Mouse (Mus musculus): ENCODE measurements at regions not wholly inside any gene's neighbourhood (a gene's known extent, or its start where the extent isn't known, plus 50 kb on each side); places are given as distances from the start of the nearest gene placed in this dataset.
A peak's percentile ranks its signal among the peaks of the same experiment; 100 is the strongest.

DNA sequence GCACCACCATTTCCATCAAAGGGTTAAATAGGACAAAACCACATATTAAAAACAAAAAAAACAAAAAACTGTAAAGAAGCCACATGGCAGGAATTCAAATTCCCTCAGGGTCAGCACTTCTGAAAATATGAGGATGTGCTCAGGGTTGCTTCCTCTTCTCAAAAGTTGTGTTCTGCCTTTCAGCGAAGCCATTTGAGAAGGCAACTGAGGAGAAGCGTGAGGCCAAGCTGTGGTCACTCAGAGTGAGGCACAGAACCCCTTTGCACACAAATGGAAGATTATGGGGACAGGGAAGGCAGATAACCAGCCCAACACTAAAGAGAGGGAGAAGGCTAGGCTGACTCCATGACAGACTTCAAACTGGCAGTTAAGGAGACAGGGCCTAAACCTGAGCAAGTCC, 142.8 kb upstream of the Jade1 start:
- no peak for DNase-seq (ENCODE audit: low spot score)

GRCm38 (mm10) chr3:41408821-41409737, 146.5 kb upstream of the Jade1 start:
- peak; percentile 47 for DNase-seq (ENCODE audit: low spot score)

DNA sequence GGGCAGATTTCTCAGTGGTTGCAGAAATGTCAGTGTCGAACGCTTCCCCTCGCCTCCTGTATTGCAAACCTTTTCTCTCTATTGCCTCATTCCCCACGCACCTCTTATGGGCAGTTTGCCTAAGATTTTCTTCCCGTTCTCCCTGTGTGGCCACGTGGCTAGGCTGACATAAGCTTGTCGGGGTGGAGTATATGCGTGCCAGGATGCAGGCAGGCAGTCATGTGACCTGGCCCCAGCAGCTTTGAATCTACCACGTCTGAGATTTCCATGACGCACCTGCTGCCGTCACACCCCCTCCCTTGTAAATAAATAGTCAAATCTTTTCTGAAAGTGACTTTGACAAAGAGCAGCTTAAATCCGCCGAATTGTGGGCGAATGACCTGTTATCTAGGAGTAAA, 147.1 kb upstream of the Jade1 start:
- peak; percentile 68 for DNase-seq (ENCODE audit: low spot score)

GRCm38 (mm10) chr3:41407988-41408387, 147.5 kb upstream of the Jade1 start:
- no peak for DNase-seq (ENCODE audit: low spot score)

GRCm38 (mm10) chr3:41407520-41407919, 148.0 kb upstream of the Jade1 start:
- DNase-seq (ENCODE audit: low spot score), result no peak

DNA sequence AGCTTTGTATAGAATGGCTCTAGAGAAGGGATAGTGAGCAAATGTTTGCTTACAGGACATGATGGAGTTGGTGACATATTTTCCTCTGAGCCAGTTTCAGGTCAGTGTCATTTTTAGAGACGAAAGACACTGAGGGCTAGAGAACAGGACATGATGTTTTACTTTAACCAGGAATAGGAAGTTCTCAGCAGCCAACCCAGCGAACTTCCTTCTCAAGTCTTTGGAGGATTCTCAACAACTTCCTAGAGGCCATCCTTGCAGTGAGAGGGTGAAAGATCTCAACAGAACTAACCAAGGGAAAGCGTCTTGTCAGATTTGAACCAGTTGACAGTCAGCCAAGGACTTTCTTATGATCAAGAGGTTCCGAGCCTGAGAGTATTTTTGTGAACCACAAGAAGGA, 153.7 kb upstream of the Jade1 start:
- no peak for DNase-seq (ENCODE audit: low spot score)

DNA sequence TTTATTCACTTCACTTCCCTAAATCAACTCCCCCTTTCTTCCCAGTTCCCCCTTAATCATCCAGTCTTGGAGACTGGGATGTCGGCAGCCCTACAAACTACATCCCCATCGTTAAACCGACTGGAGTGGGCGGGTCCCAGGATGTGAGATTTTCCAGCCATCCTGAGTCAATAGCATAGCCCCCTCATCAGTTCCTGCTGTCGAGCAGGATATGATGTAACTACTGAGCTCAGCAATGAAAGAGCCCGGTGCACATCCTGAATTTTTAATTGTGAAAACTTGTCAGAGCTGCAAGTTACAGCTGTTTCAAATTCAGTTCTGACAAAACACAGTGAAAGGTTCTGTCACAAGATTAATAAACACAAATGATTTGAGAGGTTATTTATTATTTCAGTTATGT, 165.7 kb upstream of the Jade1 start:
- no peak for DNase-seq (ENCODE audit: low spot score)

DNA sequence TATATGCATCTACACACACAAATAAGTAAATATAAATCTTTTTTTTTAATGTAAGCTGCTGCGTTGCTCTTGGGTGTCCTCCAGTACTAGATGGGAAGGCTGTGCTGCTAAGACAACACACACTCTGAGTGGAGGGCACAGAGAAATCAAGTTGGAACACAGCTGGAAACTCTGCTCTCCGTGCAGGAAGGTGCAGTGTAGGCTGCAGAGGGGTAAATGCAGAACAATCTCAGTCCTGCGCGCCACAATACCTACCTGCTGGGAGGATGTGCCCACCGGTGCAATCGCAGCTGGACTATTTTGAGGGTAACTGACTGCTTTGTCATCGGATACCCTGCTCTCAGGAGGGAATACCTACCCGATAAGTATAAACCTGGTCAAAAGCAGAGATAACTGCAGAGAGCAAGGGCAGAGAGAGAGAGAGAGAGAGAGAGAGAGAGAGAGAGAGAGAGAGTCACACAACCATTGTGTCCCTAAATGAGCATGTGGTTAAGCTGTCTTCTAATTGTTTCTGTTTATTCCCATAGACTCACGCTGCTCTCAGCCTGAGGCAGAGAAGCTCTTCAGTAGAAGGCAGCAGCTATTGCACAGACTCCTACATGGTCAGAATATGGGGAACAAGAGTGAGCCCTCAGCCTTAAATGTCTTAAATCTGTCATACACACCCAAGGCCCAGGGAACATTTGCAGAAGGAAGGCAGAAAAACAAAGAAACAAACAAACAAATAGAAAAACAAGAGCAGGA, 167.9 kb upstream of the Jade1 start:
- no peak for DNase-seq (ENCODE audit: low spot score)

DNA sequence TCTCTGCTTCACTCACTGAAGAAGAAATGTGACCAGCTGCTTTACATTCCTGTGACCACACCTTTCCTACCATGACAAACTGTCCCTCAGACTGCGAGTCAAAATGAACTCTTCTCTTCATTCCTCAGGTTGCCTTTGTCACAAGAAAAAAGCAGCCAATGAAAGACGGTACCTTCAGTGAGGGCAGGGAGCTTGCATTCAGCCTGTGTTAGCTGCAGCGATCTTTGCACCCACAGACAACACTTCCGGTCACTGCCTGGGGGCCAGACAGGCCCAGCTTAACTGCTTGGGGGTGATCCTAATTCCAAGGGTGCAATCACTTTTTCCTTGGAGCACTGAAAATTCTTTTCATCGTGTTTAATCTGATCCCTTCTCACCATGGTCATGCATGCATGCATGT, 169.2 kb upstream of the Jade1 start:
- DNase-seq (ENCODE audit: low spot score), result no peak

GRCm38 (mm10) chr3:41384410-41384809, 171.1 kb upstream of the Jade1 start:
- DNase-seq (ENCODE audit: low spot score), result no peak

GRCm38 (mm10) chr3:41378576-41378975, 177.0 kb upstream of the Jade1 start:
- no peak for DNase-seq (ENCODE audit: low spot score)

GRCm38 (mm10) chr3:41377826-41378406, 177.6 kb upstream of the Jade1 start:
- no peak for DNase-seq (ENCODE audit: low spot score)

- DNase-seq (ENCODE audit: low spot score), result no peak
These were observed 178.5 kb upstream of the Jade1 start for GRCm38 (mm10) chr3:41376848-41377582.

DNA sequence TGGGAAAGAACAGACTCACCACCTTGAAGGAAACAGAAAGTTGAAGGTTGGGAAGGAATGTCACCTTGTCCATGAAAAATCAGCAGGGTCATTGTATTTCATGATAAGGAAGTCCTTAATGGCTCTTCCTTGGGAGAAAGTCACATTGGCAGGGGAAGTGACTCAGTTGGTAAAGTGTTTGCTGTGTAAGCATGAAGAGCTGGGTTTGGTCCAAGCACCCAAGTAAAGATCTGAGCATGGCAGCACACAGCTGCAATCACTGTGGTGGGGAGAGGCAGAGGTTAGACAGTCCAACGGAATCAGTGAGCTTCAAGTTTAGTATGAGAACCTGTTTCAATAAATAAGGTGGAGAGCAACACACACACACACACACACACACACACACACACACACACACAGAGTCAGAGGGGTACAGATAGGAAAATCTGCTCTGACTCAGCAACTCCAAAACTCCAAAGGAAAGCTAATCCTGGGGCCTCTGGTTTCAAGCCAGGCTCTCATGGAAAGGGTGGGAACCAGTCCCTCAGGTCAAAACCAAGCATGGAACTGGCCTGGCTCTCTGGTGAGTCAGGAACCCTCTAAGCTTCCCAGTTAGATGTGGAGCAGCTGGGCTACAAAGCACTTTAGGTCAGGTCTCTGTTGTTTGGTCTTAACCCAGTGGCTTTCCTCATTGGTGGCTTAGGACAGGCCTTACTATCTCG, 180.2 kb upstream of the Jade1 start:
- no peak for DNase-seq (ENCODE audit: low spot score)

DNA sequence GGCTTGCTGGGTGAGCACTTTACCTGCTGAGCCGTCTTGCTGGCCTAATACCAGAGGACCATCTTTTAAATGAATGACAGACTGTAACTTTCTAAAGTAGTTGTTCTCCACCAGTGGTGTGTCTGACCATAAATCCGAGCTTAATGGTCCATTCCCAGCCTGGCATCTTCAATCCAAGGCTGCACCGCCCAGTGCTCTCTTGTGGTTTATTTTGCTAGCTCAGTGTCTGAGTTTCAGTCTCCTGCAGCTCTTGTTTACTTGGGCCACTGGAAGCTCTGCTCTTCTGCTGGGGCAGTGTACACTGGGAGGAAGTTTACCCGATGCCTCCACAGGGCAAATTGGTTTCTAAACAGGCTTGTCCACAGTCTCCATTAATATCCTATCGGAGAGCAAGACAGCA, 182.3 kb upstream of the Jade1 start:
- DNase-seq (ENCODE audit: low spot score), result no peak

DNA sequence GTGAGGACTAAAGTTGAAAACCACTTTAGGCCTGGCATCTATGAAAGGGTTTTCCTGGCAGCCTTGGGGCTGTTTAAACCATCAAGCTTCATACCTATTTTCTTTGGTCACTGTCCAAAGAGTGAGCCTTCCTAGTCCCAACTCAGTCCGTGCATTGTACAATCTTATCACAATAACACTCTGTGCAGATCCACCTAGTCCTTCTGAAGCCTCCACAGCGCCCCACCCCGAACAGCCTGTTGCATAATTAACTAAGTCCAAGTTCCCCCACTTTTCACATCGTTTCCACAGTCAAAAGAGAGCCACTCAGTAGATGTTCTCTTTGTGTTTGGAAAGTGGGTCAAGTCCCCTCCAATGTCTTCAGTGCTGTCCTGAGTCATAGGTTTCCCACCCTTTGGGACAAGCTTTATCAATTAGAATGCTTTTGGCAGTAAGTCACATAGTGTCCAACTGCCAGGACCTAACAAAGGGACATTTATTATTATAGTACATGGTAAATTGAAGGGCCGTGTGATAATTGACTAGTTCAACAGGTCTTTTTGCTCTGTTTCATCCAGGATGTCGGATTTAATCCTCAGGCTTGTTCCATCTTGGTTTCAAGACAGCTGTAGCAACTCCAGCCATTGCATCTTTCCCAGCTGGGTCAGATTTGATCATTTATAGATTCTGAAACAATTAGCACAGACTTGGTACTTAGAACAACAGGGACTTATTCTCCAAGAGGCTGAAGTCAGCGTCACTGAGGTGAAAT, 187.0 kb upstream of the Jade1 start:
- DNase-seq (ENCODE audit: low spot score), result no peak

- DNase-seq (ENCODE audit: low spot score), result no peak
These were observed 188.8 kb upstream of the Jade1 start for GRCm38 (mm10) chr3:41366764-41367163.

GRCm38 (mm10) chr3:41366264-41366663, 189.3 kb upstream of the Jade1 start:
- DNase-seq (ENCODE audit: low spot score), result no peak

GRCm38 (mm10) chr3:41365145-41365830, 190.2 kb upstream of the Jade1 start:
- no peak for DNase-seq (ENCODE audit: low spot score)

- no peak for DNase-seq (ENCODE audit: low spot score)
These were observed 191.6 kb upstream of the Jade1 start for GRCm38 (mm10) chr3:41363947-41364346.
